Mouse (Mus musculus): Measurements from ENCODE around the gene Col8a2.

Gene Col8a2

DNA sequence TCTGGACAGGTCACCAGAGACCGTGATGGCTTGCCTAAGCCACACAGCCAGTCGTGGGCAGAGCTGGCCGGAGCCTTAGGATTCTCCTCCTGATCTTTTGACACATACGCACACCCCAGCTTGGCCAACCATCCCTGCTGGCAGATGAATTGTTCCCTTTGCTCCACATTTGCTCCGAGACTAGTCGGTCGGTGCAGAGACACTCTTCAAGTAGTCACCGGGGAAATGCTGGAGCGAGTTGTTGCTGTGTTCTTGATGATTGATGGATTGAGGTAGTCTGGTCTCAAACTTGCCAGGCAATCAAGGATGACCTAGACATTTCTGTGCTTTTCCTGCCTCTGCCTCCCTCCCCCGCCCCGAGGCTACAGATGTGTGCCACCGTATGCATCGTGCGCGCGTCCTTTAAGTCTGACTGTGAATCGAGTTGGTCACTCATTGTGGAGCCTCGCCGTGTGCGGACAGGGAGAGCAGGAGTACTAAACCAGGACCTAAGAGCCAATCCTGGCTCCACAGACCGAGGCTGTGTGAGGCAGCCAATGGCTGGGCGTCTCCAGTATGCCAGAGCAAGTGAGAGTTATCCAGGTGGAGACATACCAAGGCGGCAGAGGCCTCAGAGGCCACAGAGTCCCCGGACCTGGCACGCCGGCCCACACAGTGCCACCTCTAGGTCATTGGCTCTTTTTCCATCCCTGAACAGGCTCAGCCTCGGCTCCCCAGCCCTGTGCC, 15.2 kb downstream of the Col8a2 start:
- no peak for DNase-seq (ENCODE audit: low read depth, low spot score)

DNA sequence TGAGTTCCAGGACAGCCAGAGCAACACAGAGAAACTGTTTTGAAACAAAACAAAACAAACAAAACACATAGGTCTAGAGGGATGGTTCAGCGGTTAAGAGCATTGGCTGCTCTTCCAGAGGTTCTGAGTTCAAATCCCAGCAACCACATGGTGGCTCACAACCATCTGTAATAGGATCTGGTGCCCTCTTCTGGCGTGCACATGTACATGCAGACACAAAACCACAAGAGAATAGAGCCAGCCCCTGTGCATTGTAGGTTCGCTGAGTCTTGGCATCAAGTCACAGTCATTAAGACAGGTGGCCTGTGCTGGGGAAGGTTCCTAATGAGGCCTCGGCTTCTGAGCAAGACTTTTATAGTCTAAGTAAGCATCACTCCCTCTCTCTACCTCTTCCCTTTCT, 17.3 kb downstream of the Col8a2 start:
- DNase-seq (ENCODE audit: low read depth, low spot score), result peak; percentile 51

DNA sequence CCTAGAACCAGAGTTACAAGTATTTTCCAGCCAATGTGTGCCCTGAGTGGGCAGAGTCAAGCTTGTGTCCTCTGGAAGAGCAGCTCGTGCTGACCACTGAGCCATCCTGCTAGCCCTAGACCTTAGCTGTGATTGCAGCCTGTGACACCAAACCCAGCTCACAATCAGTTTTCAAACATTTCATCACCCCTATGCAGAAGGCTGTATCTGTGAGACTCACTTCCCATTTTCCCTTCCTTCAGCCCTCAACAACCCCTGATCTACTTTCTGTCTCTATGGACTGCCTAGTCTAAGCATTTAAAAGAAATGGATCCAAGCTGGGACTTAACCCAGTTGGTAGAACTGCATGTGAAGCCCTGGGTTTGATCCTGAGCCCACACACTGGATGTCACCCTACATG, 18.8 kb downstream of the Col8a2 start:
- DNase-seq (ENCODE audit: low read depth, low spot score), result no peak

DNA sequence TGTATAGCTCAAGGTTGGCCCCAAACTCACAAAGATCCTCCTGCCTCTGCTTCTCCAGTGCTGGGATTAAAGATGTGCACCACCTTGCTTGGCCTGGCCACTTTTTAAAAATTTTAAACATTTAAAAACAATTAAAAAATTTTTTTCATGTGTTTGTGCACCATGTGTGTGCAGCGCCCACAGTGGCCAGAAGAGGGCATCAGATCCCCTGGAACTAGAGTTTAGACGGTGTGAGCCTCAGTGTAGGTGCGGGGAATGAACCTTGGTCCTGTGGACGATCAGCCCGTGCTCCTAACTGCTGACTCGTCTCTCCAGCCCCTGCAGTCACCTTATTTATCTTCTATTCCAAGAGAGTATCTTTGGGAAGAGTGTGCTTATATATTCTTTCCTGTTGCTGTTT, 19.5 kb downstream of the Col8a2 start:
- no peak for DNase-seq (ENCODE audit: low read depth, low spot score)

DNA sequence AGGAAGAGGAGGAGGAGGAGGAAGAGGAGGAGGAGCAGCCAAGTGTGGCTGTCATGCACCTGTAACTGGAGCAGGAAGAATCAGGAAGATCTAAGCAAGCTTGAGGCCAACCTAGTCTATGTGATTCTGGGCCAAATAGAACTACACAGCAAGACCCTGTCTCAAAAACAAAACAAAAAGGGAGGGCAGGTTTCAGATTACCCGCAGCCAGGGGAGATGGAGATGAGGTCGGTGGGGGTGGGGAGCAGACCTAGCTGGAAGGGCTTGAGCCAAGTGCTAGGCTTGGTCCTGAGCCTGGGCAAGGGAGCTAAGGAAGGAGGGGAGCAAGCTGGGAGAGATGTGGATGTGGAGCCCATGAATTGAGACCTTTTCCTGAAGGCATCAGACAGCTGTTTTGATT, 20.2 kb downstream of the Col8a2 start:
- DNase-seq (ENCODE audit: low read depth, low spot score), result no peak

DNA sequence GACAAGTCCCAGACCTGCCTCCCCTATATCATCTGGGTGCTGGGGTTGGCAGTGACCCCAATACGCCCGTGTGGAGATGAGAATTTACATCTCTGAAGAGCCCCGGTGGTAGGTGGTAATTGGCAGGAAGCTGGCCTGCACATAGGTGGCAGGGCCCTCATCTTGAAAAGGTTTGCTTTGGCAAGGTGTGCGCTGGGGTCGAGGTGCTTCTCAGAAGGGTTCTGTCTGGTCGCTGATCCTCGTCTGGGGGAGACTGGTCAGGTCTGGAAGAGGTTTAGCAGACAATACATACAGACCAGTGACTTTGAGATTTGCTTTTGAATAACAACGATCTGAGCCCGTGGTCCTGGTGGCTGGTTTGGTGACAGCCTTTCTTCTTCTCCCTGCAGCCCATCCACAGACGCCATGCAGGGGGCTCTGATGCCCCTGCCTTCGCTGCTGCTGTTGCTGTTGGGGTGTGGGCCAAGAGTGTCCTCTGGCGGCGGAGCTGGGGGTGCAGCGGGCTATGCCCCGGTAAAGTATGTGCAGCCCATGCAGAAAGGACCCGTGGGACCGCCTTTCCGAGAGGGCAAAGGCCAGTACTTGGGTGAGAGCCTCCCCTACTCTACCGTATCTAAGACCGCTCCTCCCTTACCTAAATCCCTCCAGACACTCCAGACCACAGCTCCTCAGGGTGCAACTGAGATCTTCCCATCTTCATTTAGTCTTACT, 22.8 kb downstream of the Col8a2 start:
- DNase-seq (ENCODE audit: low read depth, low spot score), result peak; percentile 48

DNA sequence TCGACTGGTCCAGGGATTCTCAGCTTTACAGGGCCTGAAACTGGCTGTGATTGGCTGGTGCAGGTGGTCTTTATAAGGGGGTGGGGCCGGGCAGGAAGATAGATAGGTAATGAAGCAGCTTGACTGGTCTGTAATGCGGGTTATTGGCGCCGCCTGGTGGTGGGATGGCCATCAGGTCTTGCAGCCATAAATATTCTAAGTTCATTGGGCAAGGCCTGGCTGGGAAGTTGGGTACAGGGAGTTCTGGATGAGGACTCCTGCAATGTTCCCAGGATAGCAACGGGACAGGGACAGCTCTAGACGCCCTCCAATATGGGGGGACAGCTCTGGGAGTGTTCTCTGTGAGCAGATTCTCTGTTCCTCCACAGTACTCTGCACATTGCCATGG, 23.3 kb downstream of the Col8a2 start:
- DNase-seq (ENCODE audit: low read depth, low spot score), result peak; percentile 87

DNA sequence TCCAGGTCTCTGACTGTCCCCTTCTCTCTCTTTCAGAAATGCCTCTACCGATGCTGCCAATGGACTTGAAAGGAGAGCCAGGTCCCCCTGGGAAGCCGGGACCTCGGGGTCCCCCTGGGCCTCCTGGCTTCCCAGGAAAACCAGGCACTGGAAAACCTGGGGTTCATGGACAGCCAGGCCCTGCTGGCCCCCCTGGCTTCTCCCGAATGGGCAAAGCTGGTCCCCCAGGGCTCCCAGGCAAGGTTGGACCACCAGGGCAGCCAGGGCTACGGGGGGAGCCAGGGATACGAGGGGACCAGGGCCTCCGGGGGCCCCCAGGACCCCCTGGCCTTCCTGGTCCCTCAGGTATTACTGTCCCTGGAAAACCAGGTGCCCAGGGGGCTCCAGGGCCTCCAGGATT, 23.8 kb downstream of the Col8a2 start:
- DNase-seq (ENCODE audit: low read depth, low spot score), result no peak

DNA sequence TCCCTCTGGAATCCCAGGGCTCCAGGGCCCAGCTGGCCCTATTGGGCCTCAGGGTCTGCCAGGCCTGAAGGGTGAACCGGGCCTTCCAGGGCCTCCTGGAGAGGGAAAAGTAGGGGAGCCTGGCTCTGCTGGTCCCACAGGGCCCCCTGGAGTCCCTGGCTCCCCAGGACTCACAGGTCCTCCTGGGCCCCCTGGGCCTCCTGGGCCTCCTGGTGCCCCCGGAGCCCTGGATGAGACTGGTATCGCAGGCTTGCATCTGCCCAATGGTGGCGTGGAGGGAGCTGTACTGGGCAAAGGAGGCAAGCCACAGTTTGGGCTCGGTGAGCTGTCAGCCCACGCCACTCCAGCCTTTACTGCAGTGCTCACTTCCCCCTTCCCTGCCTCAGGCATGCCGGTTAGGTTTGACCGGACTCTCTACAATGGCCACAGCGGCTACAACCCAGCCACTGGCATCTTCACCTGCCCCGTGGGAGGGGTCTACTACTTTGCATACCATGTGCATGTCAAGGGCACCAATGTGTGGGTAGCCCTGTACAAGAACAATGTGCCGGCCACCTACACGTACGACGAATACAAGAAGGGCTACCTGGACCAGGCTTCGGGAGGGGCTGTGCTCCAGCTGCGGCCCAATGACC, 25.1 kb downstream of the Col8a2 start:
- DNase-seq (ENCODE audit: low read depth, low spot score), result no peak

DNA sequence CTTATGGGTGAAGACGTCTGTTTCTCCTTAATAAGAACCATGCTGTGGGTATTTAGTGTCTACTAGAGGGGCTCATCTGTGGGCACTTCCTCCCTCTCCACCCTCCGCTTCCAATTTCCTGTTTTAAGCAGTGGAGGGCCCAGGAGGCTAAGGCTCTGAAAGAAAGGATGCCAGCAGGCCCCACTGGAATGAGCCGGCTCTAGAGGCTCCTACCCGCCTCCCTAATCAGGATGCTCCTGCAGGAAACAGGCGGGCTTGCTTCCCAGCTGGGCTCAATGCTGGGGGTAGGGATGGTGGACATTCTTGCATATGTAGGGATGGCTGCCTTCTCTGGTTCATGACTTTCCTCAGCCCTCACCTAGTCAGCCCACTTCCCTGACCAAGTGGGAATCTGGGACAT, 26.6 kb downstream of the Col8a2 start:
- DNase-seq (ENCODE audit: low read depth, low spot score), result no peak

DNA sequence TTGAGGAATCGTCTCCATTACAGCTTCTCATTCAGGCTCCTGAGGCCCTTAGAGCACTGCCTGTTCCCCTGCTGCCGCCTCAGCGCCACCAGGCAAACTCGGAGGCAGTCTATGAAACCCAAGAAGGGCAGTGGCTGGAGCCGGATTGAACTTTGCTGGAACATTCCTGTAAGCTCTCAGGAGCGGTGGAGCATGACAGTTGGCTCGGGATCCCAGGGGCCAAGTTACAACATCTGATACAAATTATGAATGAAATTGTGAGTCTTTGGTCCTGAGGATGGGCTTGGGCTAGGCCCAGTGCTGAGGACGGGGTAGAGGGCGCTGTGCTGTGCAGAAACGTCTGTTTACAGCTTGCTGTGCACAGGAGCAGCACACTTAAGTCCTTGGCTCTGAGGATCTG, 27.8 kb downstream of the Col8a2 start:
- DNase-seq (ENCODE audit: low read depth, low spot score), result no peak

DNA sequence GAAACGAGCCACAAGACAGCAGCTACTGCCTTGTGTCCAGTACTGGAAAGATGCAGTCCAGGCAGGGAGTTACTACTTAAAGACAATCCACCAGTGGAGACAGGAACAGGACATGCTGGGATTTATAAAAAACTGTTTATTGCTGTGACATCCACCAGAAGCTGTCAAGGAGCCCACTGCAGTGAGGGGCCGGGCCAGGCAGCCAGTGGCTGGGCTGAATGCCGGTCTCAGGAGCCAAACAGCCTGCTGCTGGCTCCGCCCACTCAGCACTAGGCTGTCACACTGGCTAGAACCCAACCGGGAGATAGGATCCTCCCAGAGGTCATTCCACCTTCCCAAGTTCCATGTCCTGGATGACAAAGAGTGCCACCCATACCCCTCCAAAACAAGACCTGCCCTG, 29.3 kb downstream of the Col8a2 start:
- no peak for DNase-seq (ENCODE audit: low read depth, low spot score)

DNA sequence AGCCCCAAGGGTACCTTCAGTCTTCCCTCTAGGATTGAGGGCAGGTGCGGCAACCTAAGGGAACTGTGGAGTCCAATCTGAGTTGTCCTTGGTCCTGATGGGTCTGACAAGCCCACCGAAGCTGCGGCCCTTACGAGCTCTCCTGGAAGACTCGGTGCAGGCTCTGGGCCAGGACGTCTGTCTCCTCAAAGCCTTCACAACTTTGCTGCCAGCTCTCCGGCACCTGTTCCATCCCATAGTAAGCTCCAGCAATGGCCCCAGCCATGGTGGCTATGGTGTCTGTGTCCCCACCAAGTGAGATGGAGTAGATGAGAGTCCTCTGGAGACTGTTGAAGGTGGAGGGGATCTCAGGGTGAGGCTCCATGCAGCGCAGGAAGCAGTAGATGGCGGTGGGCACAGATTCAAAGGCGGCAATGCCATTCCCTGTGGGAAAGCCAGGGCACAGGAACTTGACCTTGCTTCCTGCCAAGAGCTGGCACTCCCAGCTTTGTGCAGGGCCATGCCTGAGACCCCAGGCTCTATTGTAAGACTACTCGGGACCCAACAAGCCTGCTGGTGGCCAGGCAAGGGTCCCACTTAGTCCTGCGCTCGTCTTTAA, 29.9 kb downstream of the Col8a2 start:
- DNase-seq (ENCODE audit: low read depth, low spot score), result no peak

DNA sequence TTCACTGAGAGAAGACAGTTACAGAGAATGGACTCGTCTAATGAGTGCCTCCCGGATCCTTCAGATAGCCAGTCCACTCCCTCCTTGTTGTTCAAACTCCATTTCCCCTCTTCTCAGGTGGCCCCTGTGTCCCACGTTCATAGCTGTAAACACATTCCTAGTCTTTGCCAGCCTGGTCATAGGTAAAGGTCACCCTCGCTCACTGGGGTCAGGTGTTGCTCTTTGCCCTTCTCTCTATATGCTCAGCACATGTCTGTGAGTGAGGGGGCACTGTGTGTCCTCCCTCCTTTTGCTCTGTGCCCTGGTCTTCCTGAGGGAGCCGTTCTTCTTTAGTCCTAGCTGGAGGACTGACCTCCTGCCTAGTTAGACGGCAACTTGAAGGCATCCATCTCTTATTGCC, 33.2 kb downstream of the Col8a2 start:
- DNase-seq (ENCODE audit: low read depth, low spot score), result no peak

DNA sequence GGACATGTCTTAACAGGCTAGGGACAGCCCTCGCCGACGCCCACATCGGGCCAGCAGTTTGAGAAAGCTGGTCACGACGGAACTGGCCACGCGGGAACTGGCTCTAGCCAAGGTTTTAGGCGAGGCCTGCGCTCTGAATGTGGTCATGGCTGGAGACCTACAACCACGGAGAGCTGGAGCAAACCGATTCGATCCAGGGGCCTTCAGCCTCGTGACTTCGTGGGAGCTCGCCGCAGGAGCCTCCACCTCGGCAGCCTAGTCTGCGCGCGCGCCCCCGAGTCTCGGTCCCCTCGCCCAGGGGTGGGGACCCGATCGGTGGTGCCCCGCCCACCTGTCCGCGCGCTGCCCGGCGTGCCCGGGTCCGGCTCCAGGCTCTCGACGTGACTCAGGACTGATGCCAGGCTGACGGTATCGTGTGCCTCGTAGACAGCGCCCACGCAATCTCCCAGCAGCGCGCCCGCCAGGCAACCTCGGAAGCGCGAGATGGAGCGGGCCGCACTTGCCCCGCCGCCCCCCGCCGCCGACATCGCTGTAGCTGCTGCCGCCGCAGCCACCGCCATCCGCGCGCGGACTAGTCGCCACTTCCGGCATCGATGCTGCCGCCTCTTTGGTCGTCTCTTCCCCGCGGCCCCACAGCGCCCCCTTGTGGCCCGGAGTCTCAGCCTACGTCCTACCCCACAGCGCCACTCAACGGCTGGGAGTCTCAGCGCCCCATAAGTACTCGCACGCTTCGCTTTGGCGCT, 34.7 kb downstream of the Col8a2 start, which contains the start of gene Adprhl2:
TSS of gene Adprhl2 (minus strand) at position 593 of the 743 bp plus-strand sequence.
- peak; percentile 99 for DNase-seq (ENCODE audit: low read depth, low spot score)

DNA sequence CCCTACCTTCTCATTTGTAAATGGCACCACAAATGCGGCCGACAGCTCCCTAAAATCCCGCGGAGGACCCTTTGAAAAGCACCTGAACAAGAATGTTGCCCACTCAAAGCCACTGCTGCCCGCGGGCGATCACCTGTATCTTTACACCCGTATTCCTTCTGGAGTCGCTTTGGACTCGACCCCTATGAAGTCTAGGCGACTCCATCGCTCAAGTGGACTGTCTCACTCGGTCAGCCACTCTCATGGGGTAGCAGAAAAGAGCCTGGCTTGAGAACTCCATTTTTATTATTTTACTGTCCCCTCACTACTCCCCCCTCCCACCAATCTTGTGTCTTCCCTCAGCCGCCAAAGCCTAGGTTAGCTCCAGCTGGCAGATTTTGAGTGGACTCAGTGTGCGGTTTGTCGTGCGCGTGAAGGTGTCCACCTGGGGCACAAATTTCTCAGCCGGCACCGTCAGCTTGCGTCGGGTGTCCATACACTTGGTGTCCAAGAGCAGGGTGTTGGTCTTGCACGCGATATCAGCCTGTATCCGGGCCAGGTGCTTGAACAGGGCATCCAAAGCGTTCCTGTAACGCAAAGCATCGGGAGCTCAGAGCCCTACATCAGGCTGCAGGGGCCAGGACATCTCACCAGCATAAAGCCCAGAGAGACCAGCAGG, 35.4 kb downstream of the Col8a2 start:
- DNase-seq (ENCODE audit: low read depth, low spot score), result no peak

DNA sequence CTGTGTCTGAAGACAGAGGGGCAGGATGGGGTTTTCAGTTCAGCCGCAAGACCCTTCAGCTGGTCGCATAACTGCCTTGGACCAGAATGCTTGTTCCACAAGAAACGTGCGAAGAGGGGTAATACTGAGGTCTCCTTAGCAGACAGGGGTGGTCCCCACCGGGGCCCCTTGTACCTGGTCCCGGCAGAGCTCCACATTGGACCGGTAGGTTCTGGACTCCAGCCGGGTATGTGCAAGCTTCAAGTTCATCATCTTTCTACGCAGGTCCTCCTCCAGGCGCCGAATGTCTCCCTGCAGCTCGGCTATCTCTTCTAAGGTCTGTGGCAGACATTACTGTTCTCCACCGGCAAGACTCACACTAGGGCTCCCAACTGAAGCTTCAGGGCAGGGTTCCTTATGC, 36.1 kb downstream of the Col8a2 start:
- DNase-seq (ENCODE audit: low read depth, low spot score), result no peak

DNA sequence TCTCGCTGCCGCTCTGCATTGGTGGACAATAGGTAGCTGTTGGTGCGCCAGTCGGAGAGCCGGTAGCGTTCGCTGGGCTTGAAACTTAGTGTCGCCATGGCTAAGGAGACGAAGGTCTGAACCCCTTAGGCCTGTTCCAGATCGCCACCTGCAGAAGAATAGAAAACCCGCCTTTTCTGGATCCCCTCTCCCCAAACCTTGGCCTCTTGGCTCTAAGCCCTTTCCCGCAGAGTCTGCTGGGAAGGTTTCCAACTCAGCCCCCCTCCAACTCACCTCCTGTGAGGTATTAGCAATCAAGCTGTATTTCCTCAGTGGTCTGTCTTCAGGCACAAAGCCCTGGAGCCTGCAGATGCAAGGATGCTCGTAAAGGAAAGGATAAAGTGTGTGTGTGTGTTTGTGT, 38.3 kb downstream of the Col8a2 start:
- no peak for DNase-seq (ENCODE audit: low read depth, low spot score)

DNA sequence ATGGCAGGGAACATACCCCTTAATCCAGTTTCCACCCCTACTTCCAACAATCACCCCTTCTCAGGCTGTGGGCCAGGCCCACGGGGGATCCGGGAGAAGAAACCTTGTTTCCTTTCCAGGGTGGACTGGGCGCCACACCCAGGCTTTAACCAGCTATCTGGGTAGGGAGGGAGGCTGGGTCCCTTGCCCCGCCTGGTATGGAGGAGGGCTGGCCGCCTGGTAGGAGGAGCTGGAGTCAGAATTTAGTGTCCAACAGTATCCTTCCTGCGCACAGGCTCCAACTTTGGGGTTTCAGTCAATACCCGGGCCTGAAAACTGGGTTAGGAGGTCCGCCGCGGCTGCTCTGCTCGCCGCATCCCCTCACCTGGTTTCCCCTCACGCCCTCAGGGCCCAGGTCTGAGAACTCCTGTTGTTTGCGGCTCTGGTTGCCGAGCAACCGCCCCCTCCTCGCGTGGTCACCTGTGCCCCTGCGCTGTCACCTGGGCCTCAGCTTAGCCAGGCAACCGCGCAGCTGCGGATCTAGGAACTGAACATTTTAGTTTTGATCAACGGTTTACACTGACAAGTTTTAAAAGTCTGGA, 38.8 kb downstream of the Col8a2 start, which contains the start of gene Tekt2:
TSS of gene Tekt2 (minus strand) at position 408 of the 581 bp plus-strand sequence.
- no peak for DNase-seq (ENCODE audit: low read depth, low spot score)

DNA sequence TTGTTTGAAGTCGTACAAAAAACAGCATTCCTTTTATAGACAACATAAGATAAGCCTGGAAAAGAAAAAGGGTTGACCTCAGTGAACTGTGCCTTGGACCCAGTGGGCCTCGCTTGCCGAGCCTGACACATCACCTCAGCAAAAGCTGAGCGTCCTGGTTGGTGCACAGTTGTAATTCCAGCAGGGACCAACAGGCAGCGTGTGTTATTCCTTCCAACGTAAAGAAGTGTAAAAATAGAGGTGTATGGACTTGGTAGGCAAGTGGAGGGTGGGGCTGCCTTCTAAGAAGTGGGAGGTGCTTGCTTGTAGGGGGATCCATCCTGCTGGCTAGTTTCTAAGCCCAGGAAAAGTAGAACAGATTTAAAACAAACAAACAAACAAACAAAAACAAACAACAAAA, 39.4 kb downstream of the Col8a2 start:
- DNase-seq (ENCODE audit: low read depth, low spot score), result no peak

DNA sequence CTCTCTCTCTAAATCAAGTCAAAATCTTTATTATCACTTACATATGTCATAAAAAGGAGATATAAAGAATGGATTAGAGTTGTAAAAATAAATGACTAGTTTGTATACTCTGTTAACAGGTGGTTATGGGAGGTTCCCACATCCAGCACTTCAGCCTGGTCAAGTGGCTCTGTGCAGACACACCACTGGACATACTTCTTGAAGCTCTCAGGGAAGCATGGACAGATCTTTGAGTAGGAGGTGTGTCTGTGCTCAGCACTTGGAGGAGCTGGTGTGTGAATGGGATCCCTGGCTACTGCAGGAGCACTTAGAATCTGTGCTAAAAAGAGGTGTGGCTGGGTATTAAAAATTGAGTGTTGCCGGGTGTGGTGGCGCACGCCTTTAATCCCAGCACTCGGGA, 43.7 kb downstream of the Col8a2 start:
- no peak for DNase-seq (ENCODE audit: low read depth, low spot score)

All from CD4-positive, CD25-positive, alpha-beta regulatory T cell, adult 2 months (primary cell).